Mouse (Mus musculus) erythroblast, embryonic 14.5 days (primary cell): ENCODE data around the gene Slc25a30. TPM values are rescaled to one million over a fixed set of nuclear protein-coding genes. Genes with fewer than 3 reads are reported as not detected.
"Not testable (repeated sequence)": the region's sequence is repeated elsewhere in the genome, so short reads cannot be mapped to it uniquely, and the experiment has no call there.

Experiments used
- H3K27me3 ChIP-seq: 2 replicates; pipeline ENCODE4 v1.6.1; 2012; ENCODE audit warnings: inconsistent platforms; ENCODE audit not compliant: control insufficient read depth
- H3K36me3 ChIP-seq: 2 replicates; pipeline ENCODE4 v1.6.1; 2012; ENCODE audit warnings: mild to moderate bottlenecking, inconsistent platforms; ENCODE audit not compliant: control insufficient read depth
- H3K4me1 ChIP-seq: 2 replicates; pipeline ENCODE4 v1.6.1; 2012; ENCODE audit warnings: inconsistent platforms; ENCODE audit not compliant: control insufficient read depth
- H3K4me3 ChIP-seq: replicated peaks from 2 replicates; pipeline ENCODE3; 2012; ENCODE audit warnings: moderate library complexity, mild to moderate bottlenecking, inconsistent platforms
- H3K9me3 ChIP-seq: 2 replicates; pipeline ENCODE4 v1.6.1; 2012; ENCODE audit warnings: low read length, inconsistent platforms, mixed read lengths; ENCODE audit not compliant: control insufficient read depth
- GATA1 ChIP-seq: IDR thresholded peaks from 2 replicates; pipeline ENCODE4 v1.6.1; 2012; ENCODE audit warnings: low read length, inconsistent platforms, mixed read lengths
- TAL1 ChIP-seq: IDR thresholded peaks from 3 replicates; pipeline ENCODE4 v1.6.1; 2012; ENCODE audit warnings: low read length, inconsistent platforms, mixed read lengths
- polyA plus RNA-seq: library from polyadenylated mRNA; stranded (reverse); fragments of >175 nt; gene quantifications from 2 replicates; pipeline ENCODE4 v1.2.3, GENCODE M21; 2012

Gene Slc25a30
- 0.73 and 0.87 TPM in 2 replicates for polyA plus RNA-seq

- H3K36me3 ChIP-seq: no peaks in the 10 kb centered on the region
- TF ChIP-seq TAL1: no peak
- no peak for TF ChIP-seq GATA1
- 0 out of 2 replicates have a peak, but pooled peaks cover 3% of the 10 kb centered on the region for H3K27me3 ChIP-seq
- H3K9me3 ChIP-seq: no peaks in the 10 kb centered on the region; the same call in 1 of the 2 replicates
- peak within 1 kb of the TSS; percentile 75 for H3K4me3 ChIP-seq
- H3K4me1 ChIP-seq: peaks cover 22% of the 10 kb centered on the region
These were observed at the start of gene Slc25a30 for GRCm38 (mm10) chr14:75786868-75787793. Gene Slc25a30 (minus strand): TSS chr14:75787037.

GRCm38 (mm10) chr14:75836579-75836978 is 49.7 kb upstream of the Slc25a30 start:
- H3K4me1 ChIP-seq: peaks cover 78% of the 10 kb centered on the region
- H3K4me3 ChIP-seq: peak overlapping the region; percentile 58
- TF ChIP-seq GATA1 (no peak), TAL1 (no peak)
- H3K9me3 ChIP-seq: no peaks in the 10 kb centered on the region; the same call in 1 of the 2 replicates
- no peaks in the 10 kb centered on the region for H3K27me3 ChIP-seq
- no peaks in the 10 kb centered on the region; the same call in 1 of the 2 replicates for H3K36me3 ChIP-seq

GRCm38 (mm10) chr14:75834739-75835381 is 48.0 kb upstream of the Slc25a30 start:
- peaks cover 85% of the 10 kb centered on the region for H3K4me1 ChIP-seq
- 0 out of 2 replicates have a peak, but pooled peaks cover 2% of the 10 kb centered on the region for H3K27me3 ChIP-seq
- no peaks in the 10 kb centered on the region; the same call in 1 of the 2 replicates for H3K9me3 ChIP-seq
- TF ChIP-seq TAL1 (no peak), GATA1 (no peak)
- H3K36me3 ChIP-seq: no peaks in the 10 kb centered on the region; the same call in 1 of the 2 replicates
- peak overlapping the region; percentile 75 for H3K4me3 ChIP-seq

- Histone ChIP-seq H3K36me3 (no peaks in the 10 kb centered on the region; the same call in 1 of the 2 replicates), H3K4me3 (peak overlapping the region; percentile 75), H3K9me3 (no peaks in the 10 kb centered on the region; the same call in 1 of the 2 replicates), H3K27me3 (peaks cover 2% of the 10 kb centered on the region; the same call in 1 of the 2 replicates), H3K4me1 (peaks cover 90% of the 10 kb centered on the region)
- TF ChIP-seq GATA1: no peak
- TF ChIP-seq TAL1: no peak
These were observed 47.5 kb upstream of the Slc25a30 start for GRCm38 (mm10) chr14:75834251-75834738.

- H3K9me3 ChIP-seq: no peaks in the 10 kb centered on the region; the same call in 1 of the 2 replicates
- H3K4me3 ChIP-seq: peak overlapping the region; percentile 75
- H3K27me3 ChIP-seq: peaks cover 6% of the 10 kb centered on the region
- peaks cover 90% of the 10 kb centered on the region for H3K4me1 ChIP-seq
- no peaks in the 10 kb centered on the region for H3K36me3 ChIP-seq
- TF ChIP-seq GATA1 (no peak), TAL1 (no peak)
These were observed 46.9 kb upstream of the Slc25a30 start for GRCm38 (mm10) chr14:75833546-75834250.

GRCm38 (mm10) chr14:75832982-75833381 is 46.1 kb upstream of the Slc25a30 start:
- TF ChIP-seq TAL1: no peak
- TF ChIP-seq GATA1: no peak
- Histone ChIP-seq H3K4me1 (peaks cover 91% of the 10 kb centered on the region), H3K27me3 (peaks cover 13% of the 10 kb centered on the region), H3K36me3 (no peaks in the 10 kb centered on the region), H3K9me3 (no peaks in the 10 kb centered on the region; the same call in 1 of the 2 replicates), H3K4me3 (peak overlapping the region; percentile 75)

- TF ChIP-seq GATA1 (no peak), TAL1 (no peak)
These were observed 45.2 kb upstream of the Slc25a30 start for GRCm38 (mm10) chr14:75832031-75832430.

GRCm38 (mm10) chr14:75829817-75830216 is 43.0 kb upstream of the Slc25a30 start:
- Histone ChIP-seq H3K4me1 (peaks cover 61% of the 10 kb centered on the region), H3K4me3 (peak overlapping the region; percentile 61), H3K27me3 (peaks cover 29% of the 10 kb centered on the region)
- H3K9me3 ChIP-seq, H3K36me3 ChIP-seq: not testable (repeated sequence)

More at GRCm38 (mm10) chr14:75832031-75832430, 45.2 kb upstream of the Slc25a30 start:
- Histone ChIP-seq H3K27me3 (peaks cover 23% of the 10 kb centered on the region), H3K4me1 (peaks cover 83% of the 10 kb centered on the region), H3K9me3 (no peaks in the 10 kb centered on the region; the same call in 1 of the 2 replicates), H3K4me3 (no peak overlapping the region), H3K36me3 (no peaks in the 10 kb centered on the region)
